Mouse (Mus musculus) A20 (cell line): Measurements from ENCODE around the gene Arid3a.
A peak's percentile ranks its signal among the peaks of the same experiment; 100 is the strongest.

Experiments used
- DNase-seq: peaks from one replicate; pipeline ENCODE4 v3.0.0-alpha.2; 2011; ENCODE audit warnings: low read depth, low spot score

Arid3a gene

DNA sequence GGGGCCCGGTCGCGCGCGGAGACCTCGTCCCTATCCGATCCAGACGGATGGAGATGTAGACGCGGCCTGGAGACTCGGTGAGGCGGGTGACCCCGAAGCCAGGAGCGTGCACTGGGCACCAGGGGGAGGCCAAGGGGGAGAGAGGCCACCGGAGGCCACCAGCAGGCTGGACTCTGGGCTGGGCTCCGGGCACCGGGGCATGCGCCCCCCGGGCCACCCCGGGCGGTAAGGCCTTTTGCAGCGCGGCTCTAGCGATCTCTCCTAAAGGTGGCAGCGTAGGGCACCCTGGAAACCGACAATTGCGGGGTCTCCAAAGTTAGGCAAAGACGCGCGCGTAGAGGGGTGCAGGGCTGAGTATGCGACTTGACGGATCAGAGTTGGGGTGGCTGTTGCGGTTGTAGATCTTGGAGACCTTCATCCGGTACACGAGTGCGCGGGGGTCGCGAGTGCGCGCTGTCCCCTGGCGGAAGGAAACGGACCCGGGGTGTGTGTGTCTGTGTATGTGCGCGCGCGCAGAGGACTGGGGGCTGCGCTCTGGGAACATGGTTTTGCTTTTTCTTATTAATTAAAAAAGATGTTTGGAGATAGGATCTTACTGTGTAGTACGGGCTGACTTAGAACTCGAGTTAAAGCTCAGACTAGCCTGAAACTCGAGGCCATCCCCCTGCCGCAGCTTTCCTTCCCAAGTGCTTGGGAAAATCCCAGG is 634 bp downstream of the Arid3a start:
- DNase-seq = peak; percentile 84

- DNase-seq = peak; percentile 72
These were observed 1.3 kb downstream of the Arid3a start for GRCm38 (mm10) chr10:79928030-79928694.

GRCm38 (mm10) chr10:79928907-79929701 is 2.3 kb downstream of the Arid3a start:
- DNase-seq = no peak

GRCm38 (mm10) chr10:79929967-79930825 is 3.4 kb downstream of the Arid3a start:
- no peak for DNase-seq

DNA sequence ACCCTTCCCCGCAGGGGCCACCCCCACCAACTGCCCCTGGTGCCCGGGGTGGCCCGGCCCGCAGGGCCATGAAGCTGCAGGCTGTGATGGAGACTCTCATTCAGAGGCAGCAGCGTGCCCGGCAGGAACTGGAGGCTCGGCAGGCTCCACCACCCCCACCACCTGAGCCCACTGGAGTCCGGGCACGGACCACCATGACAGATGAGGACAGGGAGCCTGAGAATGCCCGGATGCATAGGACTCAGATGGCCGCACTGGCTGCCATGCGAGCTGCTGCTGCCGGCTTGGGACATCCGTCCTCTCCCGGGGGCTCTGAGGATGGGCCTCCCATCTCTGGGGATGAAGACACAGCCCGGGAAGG is 4.0 kb downstream of the Arid3a start:
- DNase-seq = no peak

- no peak for DNase-seq
These were observed 5.0 kb downstream of the Arid3a start for GRCm38 (mm10) chr10:79931797-79932196.

DNA sequence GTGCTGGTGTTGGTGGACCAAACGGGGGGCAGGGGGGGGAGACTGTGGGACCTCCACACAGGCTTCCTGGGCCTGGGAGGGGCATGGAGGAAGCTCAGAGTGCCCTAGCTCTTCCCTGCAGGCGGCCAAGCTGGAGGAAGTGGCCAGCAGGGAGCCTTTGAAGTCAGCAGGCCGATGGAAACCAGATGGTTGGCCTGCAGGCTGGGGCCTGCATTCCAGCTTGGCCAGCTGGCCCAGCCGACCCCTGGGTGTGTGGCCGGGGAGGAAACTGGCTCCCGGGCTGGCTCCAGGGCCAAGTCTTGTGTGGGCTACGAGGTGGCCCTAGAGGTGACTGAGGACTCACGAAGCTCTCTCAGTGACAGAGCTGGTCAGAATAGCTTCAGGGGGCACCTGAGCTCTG is 5.9 kb downstream of the Arid3a start:
- DNase-seq = no peak

DNA sequence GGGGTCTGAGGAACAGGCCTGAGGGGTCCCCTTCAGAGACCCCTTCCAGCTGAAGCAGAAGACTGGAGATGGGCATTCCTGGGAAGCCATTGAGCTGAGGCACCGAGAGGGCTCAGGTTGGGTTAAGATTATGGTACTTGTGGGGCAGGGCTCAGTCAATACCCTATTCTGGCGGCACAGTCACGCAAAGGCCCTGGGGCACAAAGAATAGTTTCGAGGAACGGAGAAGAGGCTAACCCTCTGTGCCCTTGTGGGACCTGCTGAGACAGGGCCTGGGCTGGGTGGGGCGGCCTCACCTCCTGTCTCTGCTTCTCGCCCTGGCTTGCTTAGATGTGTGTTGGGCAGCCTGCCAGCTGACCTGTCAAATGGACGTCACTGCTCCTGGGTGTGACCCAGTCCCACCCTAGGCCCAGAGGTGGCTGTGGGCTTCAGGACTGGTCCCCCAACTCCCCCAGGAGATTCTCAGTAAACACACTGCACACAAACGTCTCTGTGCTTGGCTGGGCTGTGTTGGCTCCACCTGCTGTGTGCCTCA is 6.4 kb downstream of the Arid3a start:
- DNase-seq = no peak

DNA sequence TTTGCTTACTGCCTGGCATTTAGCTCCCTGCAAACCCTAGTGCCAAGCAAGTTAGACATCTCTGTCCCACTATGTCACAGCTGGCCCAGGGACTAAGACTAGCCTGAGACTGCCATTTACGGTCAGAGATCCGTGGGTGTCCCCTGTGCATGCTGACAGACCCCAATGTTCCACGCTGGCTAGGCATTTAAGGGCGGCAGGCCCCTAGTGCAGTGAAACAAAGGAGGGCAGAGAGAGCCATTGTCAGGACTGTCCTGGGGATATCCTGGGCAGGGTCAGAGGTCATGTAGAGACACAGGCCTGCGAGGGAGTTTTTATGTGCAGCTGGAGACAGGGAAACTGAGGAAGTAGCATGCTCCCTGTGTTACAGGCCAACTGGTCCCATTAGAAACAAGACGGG is 7.0 kb downstream of the Arid3a start:
- DNase-seq = no peak

GRCm38 (mm10) chr10:79934272-79934721 is 7.5 kb downstream of the Arid3a start:
- no peak for DNase-seq

DNA sequence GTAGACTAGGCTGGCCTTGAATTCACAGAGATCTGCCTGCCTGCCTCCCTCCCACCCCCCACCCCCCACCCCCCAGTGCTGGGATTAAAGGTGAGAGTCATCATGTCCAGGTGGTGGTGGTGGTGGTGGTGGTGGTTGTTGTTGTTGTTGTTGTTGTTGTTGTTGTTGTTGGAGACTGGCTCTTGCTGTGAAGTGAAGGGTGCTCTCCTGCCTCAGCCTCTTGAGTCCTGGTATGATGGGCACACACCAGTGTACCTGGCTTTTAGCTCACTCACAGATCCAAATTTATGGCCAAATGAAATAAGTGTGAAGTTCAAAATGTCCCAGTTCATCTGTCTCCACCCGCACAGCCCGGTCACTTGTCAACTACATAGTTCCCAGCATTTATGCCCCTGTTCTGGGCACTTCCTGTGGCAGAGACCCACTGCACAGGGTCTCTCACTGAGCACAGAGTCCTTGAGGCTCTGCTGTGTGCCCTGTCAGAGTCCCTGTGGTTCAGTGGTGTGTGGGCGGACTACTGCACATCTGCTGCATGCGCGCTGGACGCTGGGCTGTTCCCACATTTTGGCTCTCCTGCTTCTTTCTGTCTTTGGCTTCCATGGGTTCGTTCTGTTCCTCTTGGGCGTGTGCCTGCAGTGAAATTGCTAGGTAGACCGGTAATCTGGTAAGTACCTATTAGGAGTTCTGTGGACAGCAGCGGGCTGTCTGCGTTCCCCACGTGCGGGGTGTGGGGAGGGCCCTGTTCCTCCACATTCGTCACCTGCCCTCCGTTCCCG is 8.1 kb downstream of the Arid3a start:
- DNase-seq = no peak

DNA sequence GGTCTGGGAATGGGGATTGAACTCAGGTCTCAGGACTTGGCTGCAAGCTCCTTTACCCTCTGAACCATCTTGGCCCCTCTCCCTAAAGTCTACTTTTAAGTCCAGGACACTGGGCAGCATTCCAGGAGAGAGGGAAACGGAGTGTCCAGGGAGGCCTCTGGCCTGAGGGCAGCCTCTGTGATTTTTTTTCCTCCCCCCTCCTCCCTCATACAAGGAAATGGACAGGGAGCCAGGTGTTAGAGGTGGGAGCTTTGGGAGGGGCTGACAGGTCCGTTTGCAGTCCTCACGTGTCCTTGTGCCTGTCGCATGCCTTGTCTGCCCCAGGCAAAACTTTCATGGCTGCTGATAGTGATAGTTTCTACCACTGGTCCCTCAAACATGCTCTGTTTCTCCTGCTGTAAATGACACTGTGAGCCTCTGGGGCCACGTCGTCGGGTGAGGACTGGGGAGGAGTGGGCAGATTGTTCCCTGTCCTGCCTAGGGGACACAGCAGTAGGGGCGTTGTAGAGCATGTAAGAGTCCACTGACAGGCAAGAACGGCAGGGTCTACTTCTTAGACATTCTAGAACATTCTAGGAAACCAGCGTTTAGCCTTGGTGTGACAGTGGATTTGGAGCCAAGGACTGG is 9.6 kb downstream of the Arid3a start:
- no peak for DNase-seq

DNA sequence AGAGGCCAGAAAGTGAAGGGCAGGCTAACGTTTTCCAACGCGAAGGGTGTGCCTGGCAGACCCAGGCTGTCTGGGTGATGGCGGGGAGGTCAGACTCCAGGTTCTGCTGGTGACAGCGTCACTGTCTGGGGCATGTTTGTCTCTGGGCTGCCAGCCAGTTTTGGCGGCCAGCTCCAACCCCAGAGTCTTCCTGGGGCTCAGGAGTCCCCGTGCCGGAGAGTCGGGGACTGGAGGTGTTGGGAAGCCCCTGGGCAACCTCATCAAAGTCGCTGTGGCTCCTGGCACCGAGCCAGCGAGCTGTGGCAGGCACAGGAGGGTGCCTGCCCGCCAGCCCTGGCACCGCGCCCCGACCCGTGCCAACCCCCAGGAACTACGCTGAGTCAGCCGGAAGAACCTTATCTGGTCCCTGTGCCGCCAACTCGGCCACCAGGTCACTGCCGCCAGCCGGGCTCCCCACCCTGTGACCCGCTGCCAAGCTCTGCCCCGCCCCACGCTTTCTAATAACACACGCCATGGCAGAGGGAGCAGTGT is 10.1 kb downstream of the Arid3a start:
- DNase-seq = no peak

DNA sequence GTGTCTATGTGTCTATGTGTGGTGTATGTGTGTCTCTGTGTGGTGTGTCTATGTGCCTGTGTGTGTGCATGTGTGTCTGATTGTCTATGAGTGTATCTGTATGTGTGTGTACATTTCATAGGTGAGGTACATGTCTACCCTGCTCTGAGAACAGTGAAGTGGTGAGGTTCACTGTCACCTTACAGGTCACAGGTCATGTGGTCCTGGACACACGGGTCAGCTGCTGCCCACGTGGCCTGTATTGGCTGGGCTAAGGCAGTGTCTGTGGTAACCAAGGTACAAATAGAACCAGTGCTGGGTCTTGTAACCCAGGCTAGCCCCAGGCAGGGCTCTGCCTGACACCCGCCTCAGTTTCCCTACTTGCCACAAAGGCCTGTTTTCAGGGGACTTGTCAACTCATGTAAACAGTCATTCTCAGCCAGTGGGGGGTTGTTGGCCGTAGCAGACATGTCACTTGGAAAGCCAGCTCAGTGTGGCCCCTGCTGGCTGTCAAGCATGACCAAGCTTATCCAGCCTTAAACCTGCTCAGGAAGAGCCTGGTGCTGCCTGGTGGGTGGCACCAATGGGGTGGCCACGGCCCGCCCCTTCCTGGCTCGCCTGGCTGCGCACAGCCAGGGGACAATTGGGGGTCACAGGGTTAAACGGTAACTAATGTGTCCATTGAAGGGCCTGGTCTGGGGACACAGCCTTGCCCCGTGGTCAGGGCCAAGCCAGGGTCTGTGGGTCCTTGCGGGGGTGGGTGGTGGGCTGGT is 11.1 kb downstream of the Arid3a start:
- DNase-seq = no peak

DNA sequence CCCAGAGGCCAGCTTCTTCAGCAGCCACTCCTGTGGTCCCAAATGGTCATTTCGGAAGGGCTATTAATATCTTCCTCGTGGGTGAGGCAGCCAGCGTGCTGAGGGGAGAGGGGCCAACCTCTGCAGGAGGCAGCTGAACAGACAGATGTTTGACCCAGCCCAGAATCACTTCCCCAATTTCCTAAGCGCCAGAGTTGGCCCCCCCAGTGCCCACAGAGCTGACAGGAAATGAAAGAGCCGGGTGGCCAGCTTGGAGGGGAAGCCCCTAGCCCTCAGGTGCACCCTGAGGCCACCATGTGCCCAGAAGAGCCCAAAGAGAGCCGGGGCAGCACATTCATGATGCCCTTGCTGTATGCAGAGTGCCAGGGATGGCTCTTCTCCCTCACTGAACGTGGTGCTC is 13.9 kb downstream of the Arid3a start:
- peak; percentile 97 for DNase-seq

GRCm38 (mm10) chr10:79942988-79943387 is 16.1 kb downstream of the Arid3a start:
- DNase-seq = peak; percentile 78

GRCm38 (mm10) chr10:79943471-79943901 is 16.6 kb downstream of the Arid3a start:
- peak; percentile 81 for DNase-seq

- no peak for DNase-seq
These were observed 18.8 kb downstream of the Arid3a start for GRCm38 (mm10) chr10:79945507-79946234.
